Mouse (Mus musculus) CH12.LX (cell line): Measurements from ENCODE around the gene Nfe2l1. TPM values are rescaled to one million over a fixed set of nuclear protein-coding genes. Genes with fewer than 3 reads are reported as not detected.

Experiments used
- DNase-seq: peaks from one replicate; pipeline ENCODE4 v3.0.0-alpha.2; 2013; ENCODE audit errors: extremely low read depth
- H3K27ac ChIP-seq: 2 replicates; pipeline ENCODE4 v1.5.1; 2012; ENCODE audit warnings: low read depth, mild to moderate bottlenecking, control low read depth, moderate library complexity; ENCODE audit not compliant: insufficient read depth
- H3K27me3 ChIP-seq: replicated peaks from 2 replicates; pipeline ENCODE3; 2012; ENCODE audit warnings: inconsistent platforms
- H3K36me3 ChIP-seq, 2 experiments: replicated peaks in 1 of 2; 2 replicates each; pipeline versions ENCODE3 to v1.6.1; 2012; ENCODE audit warnings: inconsistent platforms in 1 of 2, low read length in 1 of 2, mild to moderate bottlenecking in 1 of 2, mixed read lengths in 1 of 2, moderate library complexity in 1 of 2; ENCODE audit not compliant: control insufficient read depth in 1 of 2, insufficient read depth in 1 of 2
- H3K4me1 ChIP-seq, 2 experiments: 2 replicates each; pipeline ENCODE4 v1.6.1; 2012; ENCODE audit warnings: inconsistent platforms in 1 of 2, moderate library complexity in 1 of 2; ENCODE audit not compliant: insufficient read depth in 2 of 2, control insufficient read depth in 1 of 2
- H3K4me2 ChIP-seq: 2 replicates; pipeline ENCODE4 v1.6.1; 2012; ENCODE audit warnings: low read depth, mild to moderate bottlenecking, control low read depth; ENCODE audit not compliant: poor library complexity, insufficient read depth, severe bottlenecking
- H3K4me3 ChIP-seq, 3 experiments: fragments of 150-350 bp in 1 of 3; sonication (generic) in 1 of 3; replicated peaks in 1 of 3; 2 replicates each; pipeline versions ENCODE3 to v1.5.1; 2011 to 2012; ENCODE audit warnings: low read depth in 2 of 3, low read length in 2 of 3, mild to moderate bottlenecking in 2 of 3, moderate library complexity in 2 of 3, control low read depth in 1 of 3, improper control_type of control experiment in 1 of 3, inconsistent platforms in 1 of 3, mixed read lengths in 1 of 3; ENCODE audit not compliant: poor library complexity in 1 of 3
- H3K79me2 ChIP-seq: replicated peaks from 2 replicates; pipeline ENCODE4 v1.6.1; 2012; ENCODE audit warnings: mild to moderate bottlenecking, moderate library complexity; ENCODE audit not compliant: control insufficient read depth, poor library complexity, insufficient read depth, severe bottlenecking; ENCODE audit errors: extremely low read depth
- H3K9ac ChIP-seq: 2 replicates; pipeline ENCODE4 v1.6.1; 2012; ENCODE audit warnings: low read depth, mild to moderate bottlenecking, control low read depth, moderate library complexity; ENCODE audit not compliant: insufficient read depth
- H3K9me3 ChIP-seq: replicated peaks from 2 replicates; pipeline ENCODE3; 2012; ENCODE audit warnings: low read length, inconsistent platforms, mixed read lengths
- BHLHE40 ChIP-seq: IDR thresholded peaks from 2 replicates; pipeline ENCODE4 v1.6.1; 2011; ENCODE audit warnings: mild to moderate bottlenecking, low read depth, low read length, improper control_type of control experiment
- CHD1 ChIP-seq: IDR thresholded peaks from 2 replicates; pipeline ENCODE4 v1.6.1; 2012; ENCODE audit warnings: low read depth, low read length, improper control_type of control experiment, inconsistent platforms
- CHD2 ChIP-seq: IDR thresholded peaks from 2 replicates; pipeline ENCODE4 v1.6.1; 2011; ENCODE audit warnings: low read length, improper control_type of control experiment
- CTCF ChIP-seq, 2 experiments: IDR thresholded peaks in 1 of 2; conservative IDR thresholded peaks in 1 of 2; 2 replicates each; pipeline ENCODE4 v1.5.1; 2011 to 2012; ENCODE audit warnings: low read depth in 2 of 2, low read length in 2 of 2, improper control_type of control experiment in 1 of 2, inconsistent platforms in 1 of 2, mild to moderate bottlenecking in 1 of 2, moderate library complexity in 1 of 2
- E2F4 ChIP-seq: IDR thresholded peaks from 2 replicates; pipeline ENCODE4 v1.6.1; 2011; ENCODE audit warnings: low read depth, low read length, improper control_type of control experiment; ENCODE audit not compliant: insufficient replicate concordance
- ELF1 ChIP-seq: IDR thresholded peaks from 2 replicates; pipeline ENCODE4 v1.6.1; 2014; ENCODE audit warnings: low read depth, mild to moderate bottlenecking, inconsistent platforms, low read length, improper control_type of control experiment
- EP300 ChIP-seq: IDR thresholded peaks from 2 replicates; pipeline ENCODE4 v1.6.1; 2011; ENCODE audit warnings: low read length, improper control_type of control experiment
- ETS1 ChIP-seq: conservative IDR thresholded peaks from 2 replicates; pipeline ENCODE4 v1.6.1; 2012; ENCODE audit warnings: low read depth, mild to moderate bottlenecking, inconsistent platforms, low read length, improper control_type of control experiment, moderate library complexity
- GABPA ChIP-seq: IDR thresholded peaks from 2 replicates; pipeline ENCODE4 v1.6.1; 2012; ENCODE audit warnings: low read depth, low read length, improper control_type of control experiment, inconsistent platforms; ENCODE audit not compliant: insufficient replicate concordance
- HCFC1 ChIP-seq: IDR thresholded peaks from 2 replicates; pipeline ENCODE4 v1.6.1; 2012; ENCODE audit warnings: low read depth, mild to moderate bottlenecking, inconsistent platforms, low read length, improper control_type of control experiment
- IRF4 ChIP-seq: IDR thresholded peaks from 2 replicates; pipeline ENCODE4 v1.6.1; 2014; ENCODE audit warnings: low read depth, mild to moderate bottlenecking, inconsistent platforms, low read length, improper control_type of control experiment
- JUN ChIP-seq: IDR thresholded peaks from 2 replicates; pipeline ENCODE4 v1.6.1; 2011; ENCODE audit warnings: low read depth, mild to moderate bottlenecking, low read length, improper control_type of control experiment, moderate library complexity; ENCODE audit not compliant: insufficient read depth
- JUND ChIP-seq: conservative IDR thresholded peaks from 2 replicates; pipeline ENCODE4 v1.6.1; 2011; ENCODE audit warnings: low read depth, low read length, improper control_type of control experiment
- KAT2A ChIP-seq: IDR thresholded peaks from 2 replicates; pipeline ENCODE4 v1.6.1; 2012; ENCODE audit warnings: low read length, improper control_type of control experiment, inconsistent platforms; ENCODE audit not compliant: insufficient replicate concordance
- MAFK ChIP-seq: IDR thresholded peaks from 2 replicates; pipeline ENCODE4 v1.6.1; 2011; ENCODE audit warnings: low read length, improper control_type of control experiment; ENCODE audit not compliant: insufficient replicate concordance
- MAX ChIP-seq: IDR thresholded peaks from 2 replicates; pipeline ENCODE4 v1.6.1; 2011; ENCODE audit warnings: low read length, improper control_type of control experiment
- MAZ ChIP-seq: IDR thresholded peaks from 2 replicates; pipeline ENCODE4 v1.6.1; 2012; ENCODE audit warnings: low read depth, mild to moderate bottlenecking, inconsistent platforms, low read length, improper control_type of control experiment, moderate library complexity
- MEF2A ChIP-seq: IDR thresholded peaks from 2 replicates; pipeline ENCODE4 v1.6.1; 2014; ENCODE audit warnings: low read depth, mild to moderate bottlenecking, inconsistent platforms, low read length, improper control_type of control experiment, borderline replicate concordance
- MXI1 ChIP-seq: IDR thresholded peaks from 2 replicates; pipeline ENCODE4 v1.6.1; 2011; ENCODE audit warnings: mild to moderate bottlenecking, low read depth, low read length, improper control_type of control experiment
- MYC ChIP-seq: IDR thresholded peaks from 2 replicates; pipeline ENCODE4 v1.6.1; 2011; ENCODE audit warnings: low read depth, mild to moderate bottlenecking, improper control_type of control experiment, low read length
- NELFE ChIP-seq: IDR thresholded peaks from 2 replicates; pipeline ENCODE4 v1.6.1; 2011; ENCODE audit warnings: low read depth, low read length, improper control_type of control experiment
- NRF1 ChIP-seq: IDR thresholded peaks from 2 replicates; pipeline ENCODE4 v1.6.1; 2014; ENCODE audit warnings: low read depth, mild to moderate bottlenecking, inconsistent platforms, low read length, improper control_type of control experiment, moderate library complexity
- PAX5 ChIP-seq: IDR thresholded peaks from 2 replicates; pipeline ENCODE4 v1.6.1; 2012; ENCODE audit warnings: low read length, inconsistent platforms, mixed read lengths
- POLR2A ChIP-seq: IDR thresholded peaks from 2 replicates; pipeline ENCODE4 v1.6.1; 2011; ENCODE audit warnings: low read depth, mild to moderate bottlenecking, improper control_type of control experiment, low read length
- POLR2AphosphoS2 ChIP-seq: IDR thresholded peaks from 2 replicates; pipeline ENCODE4 v1.6.1; 2011; ENCODE audit warnings: low read depth, low read length, improper control_type of control experiment
- RAD21 ChIP-seq: IDR thresholded peaks from 2 replicates; pipeline ENCODE4 v1.6.1; 2011; ENCODE audit warnings: low read depth, mild to moderate bottlenecking, low read length, improper control_type of control experiment, moderate library complexity
- RCOR1 ChIP-seq: conservative IDR thresholded peaks from 2 replicates; pipeline ENCODE4 v1.6.1; 2012; ENCODE audit warnings: low read depth, mild to moderate bottlenecking, inconsistent platforms, low read length, improper control_type of control experiment
- SIN3A ChIP-seq: IDR thresholded peaks from 2 replicates; pipeline ENCODE4 v1.6.1; 2012; ENCODE audit warnings: low read length, improper control_type of control experiment, inconsistent platforms
- SMC3 ChIP-seq: IDR thresholded peaks from 2 replicates; pipeline ENCODE4 v1.6.1; 2011; ENCODE audit warnings: low read depth, low read length, improper control_type of control experiment
- TBP ChIP-seq: conservative IDR thresholded peaks from 2 replicates; pipeline ENCODE4 v1.6.1; 2011; ENCODE audit warnings: low read depth, low read length, improper control_type of control experiment
- TCF12 ChIP-seq: IDR thresholded peaks from 2 replicates; pipeline ENCODE4 v1.6.1; 2014; ENCODE audit warnings: low read depth, mild to moderate bottlenecking, inconsistent platforms, low read length, improper control_type of control experiment
- UBTF ChIP-seq: IDR thresholded peaks from 2 replicates; pipeline ENCODE4 v1.6.1; 2012; ENCODE audit warnings: low read depth, mild to moderate bottlenecking, inconsistent platforms, low read length, improper control_type of control experiment, moderate library complexity
- USF1 ChIP-seq: IDR thresholded peaks from 2 replicates; pipeline ENCODE4 v1.6.1; 2014; ENCODE audit warnings: low read depth, mild to moderate bottlenecking, inconsistent platforms, low read length, improper control_type of control experiment
- USF2 ChIP-seq: conservative IDR thresholded peaks from 2 replicates; pipeline ENCODE4 v1.6.1; 2011; ENCODE audit warnings: low read depth, low read length, improper control_type of control experiment
- ZC3H11A ChIP-seq: IDR thresholded peaks from 2 replicates; pipeline ENCODE4 v1.6.1; 2012; ENCODE audit warnings: low read depth, mild to moderate bottlenecking, inconsistent platforms, low read length, improper control_type of control experiment
- ZKSCAN1 ChIP-seq: IDR thresholded peaks from 2 replicates; pipeline ENCODE4 v1.6.1; 2012; ENCODE audit warnings: low read depth, inconsistent platforms, low read length, improper control_type of control experiment, borderline replicate concordance
- ZMIZ1 ChIP-seq: IDR thresholded peaks from 2 replicates; pipeline ENCODE4 v1.6.1; 2012; ENCODE audit warnings: low read depth, mild to moderate bottlenecking, inconsistent platforms, low read length, improper control_type of control experiment
- ZNF384 ChIP-seq: IDR thresholded peaks from 2 replicates; pipeline ENCODE4 v1.6.1; 2012; ENCODE audit warnings: low read depth, low read length, improper control_type of control experiment, inconsistent platforms
- dilution Hi-C: fragments of 300-500 bp; cut with MboI; formaldehyde crosslinking; loops from 2 replicates; pipeline ENCODE4 v1.14.3; 2020; ENCODE audit warnings: low sequenced_read_pairs; ENCODE audit not compliant: extremely low pct_unique_long_range_greater_than_20kb, extremely low pct_ligation_motif_present
- in situ Hi-C: fragments of 300-500 bp; cut with MboI; formaldehyde crosslinking; loops from 3 replicates; pipeline ENCODE4 v1.14.3; 2019; ENCODE audit warnings: low sequenced_read_pairs, low pct_ligation_motif_present, low pct_unique_long_range_greater_than_20kb, mixed read lengths
- polyA plus RNA-seq: library from polyadenylated mRNA; unstranded; fragments of >175 nt; gene quantifications from 2 replicates; pipeline ENCODE4 v1.2.1, GENCODE M21; 2012; ENCODE audit warnings: low read depth; ENCODE audit not compliant: insufficient read length
- total RNA-seq, 2 experiments: library from RNA; depleted of rRNA; stranded (reverse); fragments of 300-350 nt in 1 of 2; fragments of >200 nt in 1 of 2; gene quantifications; 2 replicates each; pipeline ENCODE4 v1.2.3; 2012 to 2014

Gene Nfe2l1
- total and polyA plus RNA-seq, 3 experiments: 77.7 to 169 (median 145) TPM

GRCm38 (mm10) chr11:96860564-96860963, 30.8 kb upstream of the Nfe2l1 start (continued):
- TF ChIP-seq IRF4: peak; percentile 69; the same call in 1 of the 2 replicates

- DNase-seq: peak; percentile 75
- in situ Hi-C loops (loop anchor here (10.0 to 25.0 kb wide), 3 partner anchors 297 to 565 kb away; partner anchors contain the start of gene Hoxb6), dilution Hi-C loops (no loop called here)
- Histone ChIP-seq H3K9me3 (no peaks in the 10 kb centered on the region), H3K4me1 (peaks cover 20 to 30% of the 10 kb centered on the region in 2 experiments), H3K4me3 (no peak overlapping the region), H3K4me2 (peak overlapping the region; percentile 17; the same call in 1 of the 2 replicates), H3K9ac (no peak overlapping the region), H3K79me2 (no peaks in the 10 kb centered on the region), H3K27ac (no peak overlapping the region), H3K27me3 (peaks cover 32% of the 10 kb centered on the region), H3K36me3 (no peaks in the 10 kb centered on the region)
- TF ChIP-seq USF2 (no peak), JUN (peak; percentile 90), MEF2A (0 out of 2 replicates have a peak, but pooled peaks have one; percentile 55), KAT2A (no peak), POLR2AphosphoS2 (no peak), TBP (0 out of 2 replicates have a peak, but pooled peaks have one; percentile 7), CHD1 (no peak), CTCF (conservative IDR thresholded peaks at IDR 0.05 in 1 of 2, IDR thresholded peaks at IDR 0.05 in 1 of 2; ENCODE audit: low read depth in 2 of 2, low read length in 2 of 2) (no peak), IRF4 (peak; percentile 98), ZMIZ1 (no peak), RAD21 (no peak; the same call in 1 of the 2 replicates), E2F4 (no peak), MYC (peak; percentile 63), BHLHE40 (no peak), POLR2A (no peak), ELF1 (0 out of 2 replicates have a peak, but pooled peaks have one; percentile 2), NRF1 (no peak), RCOR1 (peak; percentile 90; the same call in 1 of the 2 replicates), ZNF384 (no peak), MXI1 (no peak), MAX (no peak), SIN3A (peak; percentile 68), SMC3 (no peak), JUND (peak; percentile 98), MAZ (0 out of 2 replicates have a peak, but pooled peaks have one; percentile 71), USF1 (no peak), ZC3H11A (no peak), ZKSCAN1 (no peak), ETS1 (peak; percentile 95), CHD2 (no peak), EP300 (peak; percentile 91), MAFK (0 out of 2 replicates have a peak, but pooled peaks have one; percentile 69), UBTF (no peak), PAX5 (no peak), GABPA (no peak), HCFC1 (no peak), NELFE (no peak), TCF12 (0 out of 2 replicates have a peak, but pooled peaks have one; percentile 44)
These were observed 29.9 kb upstream of the Nfe2l1 start for GRCm38 (mm10) chr11:96859635-96860034.
